Comparison of ENCODE assay signal across 35 mouse cellular contexts in genomic region chr11:4366389-4366788, GRCm38 (mm10).
"Had no signal": no experiment of that assay in that cellular context is flagged by ENCODE, and none has a peak within 500 bp of the region (broad histone marks: within the 10 kb centered on the region; RNA-seq: fewer than 3 reads in every experiment).

No protein-coding gene starts in this region.

- H3K4me1 ChIP-seq: heart, embryonic 10.5 days; heart, embryonic 12.5 days; heart, embryonic 13.5 days; heart, embryonic 15.5 days; hindbrain, embryonic 10.5 days; hindbrain, embryonic 12.5 days; hindbrain, embryonic 13.5 days; hindbrain, embryonic 15.5 days; intestine, embryonic 15.5 days; kidney, embryonic 15.5 days had no signal

- ATAC-seq: hindbrain, embryonic 16.5 days; hindbrain, postnatal 0 days; inflammation-experienced regulatory T-cells, adult 6 months; intestine, embryonic 15.5 days; intestine, embryonic 16.5 days; intestine, postnatal 0 days had no signal

- H3K4me2 ChIP-seq: heart, embryonic 11.5 days; heart, embryonic 12.5 days; heart, embryonic 13.5 days; heart, embryonic 15.5 days; hindbrain, embryonic 12.5 days; hindbrain, embryonic 13.5 days; hindbrain, embryonic 14.5 days; hindbrain, embryonic 15.5 days; intestine, embryonic 15.5 days; kidney, embryonic 15.5 days had no signal

- H3K27me3 ChIP-seq: heart, embryonic 12.5 days; heart, embryonic 13.5 days; heart, embryonic 15.5 days; hindbrain, embryonic 12.5 days; hindbrain, embryonic 13.5 days; hindbrain, embryonic 15.5 days; intestine, embryonic 15.5 days; kidney, embryonic 15.5 days had no signal

- DNase-seq: heart, postnatal 10 days; heart, postnatal 14 days; heart, postnatal 36 days; heart, postnatal 4 days; kidney, adult 11 months; kidney, adult 18-20 months; kidney, adult 2 months; kidney, adult 8-10 months; kidney, adult 9 months; kidney, postnatal 10 days; kidney, postnatal 14 days; kidney, postnatal 25 days; kidney, postnatal 36 days; kidney, postnatal 4 days; layer of hippocampus, adult 9-11 months; layer of hippocampus, postnatal 36 days had no signal

- H3K9me3 ChIP-seq: heart, embryonic 10.5 days; heart, embryonic 12.5 days; heart, embryonic 13.5 days; heart, embryonic 15.5 days; hindbrain, embryonic 10.5 days; hindbrain, embryonic 12.5 days; hindbrain, embryonic 13.5 days; hindbrain, embryonic 15.5 days; intestine, embryonic 15.5 days; kidney, embryonic 15.5 days had no signal

- H3K9ac ChIP-seq: heart, embryonic 12.5 days; heart, embryonic 13.5 days; heart, embryonic 15.5 days; hindbrain, embryonic 12.5 days; hindbrain, embryonic 13.5 days; hindbrain, embryonic 14.5 days; hindbrain, embryonic 15.5 days; intestine, embryonic 15.5 days; kidney, embryonic 15.5 days had no signal

- H3K36me3 ChIP-seq: heart, embryonic 10.5 days; heart, embryonic 12.5 days; heart, embryonic 13.5 days; heart, embryonic 15.5 days; hindbrain, embryonic 10.5 days; hindbrain, embryonic 12.5 days; hindbrain, embryonic 13.5 days; hindbrain, embryonic 15.5 days; intestine, embryonic 15.5 days; kidney, embryonic 15.5 days had no signal

- H3K27ac ChIP-seq: heart, embryonic 10.5 days; heart, embryonic 13.5 days; heart, embryonic 15.5 days; hindbrain, embryonic 10.5 days; hindbrain, embryonic 12.5 days; hindbrain, embryonic 13.5 days; hindbrain, embryonic 14.5 days; hindbrain, embryonic 15.5 days; hindbrain, postnatal 0 days; intestine, embryonic 15.5 days; kidney, embryonic 15.5 days; kidney, postnatal 0 days; layer of hippocampus, adult 2 months had no signal

- H3K4me3 ChIP-seq: heart, embryonic 10.5 days; heart, embryonic 12.5 days; heart, embryonic 13.5 days; heart, embryonic 15.5 days; hindbrain, embryonic 10.5 days; hindbrain, embryonic 12.5 days; hindbrain, embryonic 13.5 days; hindbrain, embryonic 15.5 days; intestine, embryonic 15.5 days; kidney, embryonic 15.5 days; layer of hippocampus, adult 2 months had no signal
